Mouse (Mus musculus): Measurements from ENCODE around the gene Arid5b.

Gene Arid5b

GRCm38 (mm10) chr10:68134071-68134470 lies 144.5 kb downstream of the Arid5b start:
- DNase-seq, result no peak

GRCm38 (mm10) chr10:68132636-68133035 lies 145.9 kb downstream of the Arid5b start:
- no peak for DNase-seq

- DNase-seq, result no peak
These were observed 146.4 kb downstream of the Arid5b start for GRCm38 (mm10) chr10:68132154-68132553.

- DNase-seq, result no peak
These were observed 148.9 kb downstream of the Arid5b start for GRCm38 (mm10) chr10:68129651-68130050.

- no peak for DNase-seq
These were observed 149.5 kb downstream of the Arid5b start for GRCm38 (mm10) chr10:68129009-68129408.

GRCm38 (mm10) chr10:68128441-68128848 lies 150.1 kb downstream of the Arid5b start:
- no peak for DNase-seq

GRCm38 (mm10) chr10:68127604-68128256 lies 150.8 kb downstream of the Arid5b start:
- DNase-seq, result no peak

- DNase-seq, result no peak
These were observed 151.4 kb downstream of the Arid5b start for GRCm38 (mm10) chr10:68127104-68127503.

- no peak for DNase-seq
These were observed 152.0 kb downstream of the Arid5b start for GRCm38 (mm10) chr10:68126551-68126950.

- no peak for DNase-seq
These were observed 152.5 kb downstream of the Arid5b start for GRCm38 (mm10) chr10:68125919-68126550.

- DNase-seq, result no peak
These were observed 153.6 kb downstream of the Arid5b start for GRCm38 (mm10) chr10:68124985-68125384.

GRCm38 (mm10) chr10:68123446-68123845 lies 155.1 kb downstream of the Arid5b start:
- no peak for DNase-seq

GRCm38 (mm10) chr10:68121960-68122359 lies 156.6 kb downstream of the Arid5b start:
- no peak for DNase-seq

- no peak for DNase-seq
These were observed 157.3 kb downstream of the Arid5b start for GRCm38 (mm10) chr10:68121251-68121650.

GRCm38 (mm10) chr10:68120011-68120410 lies 158.5 kb downstream of the Arid5b start:
- no peak for DNase-seq

GRCm38 (mm10) chr10:68119285-68119684 lies 159.3 kb downstream of the Arid5b start:
- DNase-seq, result peak; percentile 35 to 43

GRCm38 (mm10) chr10:68114955-68115354 lies 163.6 kb downstream of the Arid5b start:
- DNase-seq, result no peak

GRCm38 (mm10) chr10:68113645-68114044 lies 164.9 kb downstream of the Arid5b start:
- DNase-seq, result no peak

- DNase-seq, result no peak
These were observed 165.6 kb downstream of the Arid5b start for GRCm38 (mm10) chr10:68112983-68113382.

GRCm38 (mm10) chr10:68110607-68111006 lies 167.9 kb downstream of the Arid5b start:
- DNase-seq, result no peak

GRCm38 (mm10) chr10:68110182-68110581 lies 168.4 kb downstream of the Arid5b start:
- no peak for DNase-seq

- no peak for DNase-seq
These were observed 168.9 kb downstream of the Arid5b start for GRCm38 (mm10) chr10:68109651-68110050.

GRCm38 (mm10) chr10:68107716-68108115 lies 170.8 kb downstream of the Arid5b start:
- DNase-seq, result no peak

- no peak for DNase-seq
These were observed 172.1 kb downstream of the Arid5b start for GRCm38 (mm10) chr10:68106351-68106950.

All from B cell, adult 2 months (primary cell).